Mouse (Mus musculus) stomach, postnatal 0 days (tissue): ENCODE measurements around the gene Vezt. TPM values are rescaled to one million over a fixed set of nuclear protein-coding genes. Genes with fewer than 3 reads are reported as not detected.

ENCODE experiments used
- ATAC-seq: fragments of 200-750 bp; cut with Nextera tagmentation; 2 replicates; pipeline ENCODE4 v1.8.0; 2017; ENCODE audit not compliant: low FRiP score, low TSS enrichment
- DNase-seq: peaks from one replicate; pipeline ENCODE4 v3.0.0-alpha.2; 2016; ENCODE audit warnings: low spot score
- H3K27ac ChIP-seq: fragments of 300-500 bp; sonication (generic); replicated peaks from 2 replicates; pipeline ENCODE4 v1.5.1; 2014; ENCODE audit warnings: mild to moderate bottlenecking, control low read depth
- H3K27me3 ChIP-seq: fragments of 300-500 bp; sonication (generic); 2 replicates; pipeline ENCODE4 v1.6.1; 2014; ENCODE audit warnings: low read length; ENCODE audit not compliant: control insufficient read depth, insufficient read depth
- H3K36me3 ChIP-seq: fragments of 300-500 bp; sonication (generic); 2 replicates; pipeline ENCODE4 v1.6.1; 2014; ENCODE audit warnings: low read length, mixed read lengths; ENCODE audit not compliant: control insufficient read depth, insufficient read depth
- H3K4me1 ChIP-seq: fragments of 300-500 bp; sonication (generic); replicated peaks from 2 replicates; pipeline ENCODE4 v1.6.1; 2014; ENCODE audit warnings: antibody characterized with exemption; ENCODE audit not compliant: control insufficient read depth, insufficient read depth
- H3K4me2 ChIP-seq: fragments of 300-500 bp; sonication (generic); replicated peaks from 2 replicates; pipeline ENCODE4 v1.6.1; 2014; ENCODE audit warnings: low read depth, mild to moderate bottlenecking, control low read depth, moderate library complexity
- H3K4me3 ChIP-seq: fragments of 300-500 bp; sonication (generic); 2 replicates; pipeline ENCODE4 v1.5.1; 2014; ENCODE audit warnings: low read depth, low read length, control low read depth
- H3K9ac ChIP-seq: fragments of 300-500 bp; sonication (generic); 2 replicates; pipeline ENCODE4 v1.6.1; 2014; ENCODE audit warnings: mild to moderate bottlenecking, low read length, control low read depth, mixed read lengths
- H3K9me3 ChIP-seq: fragments of 300-500 bp; sonication (generic); 2 replicates; pipeline ENCODE4 v1.6.1; 2016; ENCODE audit warnings: low read length; ENCODE audit not compliant: control insufficient read depth
- CTCF ChIP-seq: IDR thresholded peaks from 2 replicates; pipeline ENCODE4 v1.5.1; 2016; ENCODE audit warnings: antibody characterized with exemption, low read depth, mild to moderate bottlenecking, moderate library complexity
- EP300 ChIP-seq: optimal IDR thresholded peaks from 2 replicates; pipeline ENCODE3; 2016; ENCODE audit warnings: antibody characterized with exemption
- WGBS: fragments of 180-500 bp; shearing (Covaris S2); extraction: QIAGEN DNeasy Blood & Tissue Kit; methylation state at CpG from one replicate; pipeline ENCODE4 v1.1.7; 2014; 5-methylcytosine and 5-hydroxymethylcytosine counted together
- polyA plus RNA-seq: library from polyadenylated mRNA; unstranded; fragments of >200 nt; fragmentation: Nextera tagmentation; extraction: Ambion mirVana; gene quantifications from 2 replicates; pipeline ENCODE4 v1.2.1, GENCODE M21; 2015

Gene Vezt
- polyA plus RNA-seq, 1 experiment from 2014 or later: 13.2 TPM

DNA sequence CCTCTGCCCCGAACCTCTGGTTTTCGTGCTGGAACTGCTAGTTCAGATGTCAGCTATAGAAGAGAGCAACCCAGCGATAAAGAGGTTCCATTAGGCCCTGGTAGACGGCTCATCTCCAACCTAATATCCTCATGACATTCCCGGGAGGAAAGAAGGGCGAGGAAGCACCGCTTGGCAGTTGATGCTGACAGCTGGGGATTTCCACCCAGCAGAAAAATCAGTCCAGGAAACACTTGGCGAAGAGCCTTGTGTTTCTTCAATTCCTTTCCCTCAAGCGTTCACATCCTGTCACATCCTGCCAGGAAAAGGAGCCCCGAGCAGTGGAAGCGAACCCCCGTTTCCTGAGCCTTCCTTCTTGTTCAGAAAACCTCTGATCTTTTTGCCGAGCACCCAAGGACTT lies 116.4 kb downstream of the Vezt start:
- H3K9ac ChIP-seq: no peak overlapping the region
- H3K4me3 ChIP-seq: no peak overlapping the region
- H3K27me3 ChIP-seq: no peaks in the 10 kb centered on the region
- no peaks in the 10 kb centered on the region for H3K9me3 ChIP-seq
- WGBS: 49% methylated on average over 13 of the region's 13 CpGs
- H3K4me2 ChIP-seq: 0 out of 2 replicates have a peak overlapping the region, but pooled peaks have one; percentile 12
- H3K4me1 ChIP-seq: no peaks in the 10 kb centered on the region
- no peak for DNase-seq
- H3K27ac ChIP-seq: no peak overlapping the region
- H3K36me3 ChIP-seq: no peaks in the 10 kb centered on the region
- TF ChIP-seq CTCF: no peak
- no peak for TF ChIP-seq EP300
- ATAC-seq: no peak

DNA sequence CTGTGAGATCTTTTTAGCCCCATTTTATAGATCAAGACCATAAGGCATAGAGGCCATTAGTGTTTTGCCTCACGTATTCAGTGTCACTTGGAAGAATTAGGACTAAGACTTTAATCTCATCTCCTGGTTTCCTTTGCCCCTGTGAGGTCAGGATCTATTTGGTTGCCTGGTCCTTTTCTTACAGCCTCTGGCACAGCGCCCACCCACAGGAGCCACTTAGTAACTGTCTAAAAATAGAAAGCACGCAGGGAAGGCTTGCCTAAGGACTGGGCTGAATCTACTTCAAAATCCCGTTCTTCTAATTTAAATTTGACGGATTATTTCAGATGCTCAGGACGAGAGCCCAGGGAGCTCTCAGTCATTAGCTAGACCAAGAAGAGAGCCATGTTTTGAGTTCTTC lies 116.9 kb downstream of the Vezt start:
- H3K27ac ChIP-seq: no peak overlapping the region
- TF ChIP-seq CTCF: no peak
- TF ChIP-seq EP300: no peak

DNA sequence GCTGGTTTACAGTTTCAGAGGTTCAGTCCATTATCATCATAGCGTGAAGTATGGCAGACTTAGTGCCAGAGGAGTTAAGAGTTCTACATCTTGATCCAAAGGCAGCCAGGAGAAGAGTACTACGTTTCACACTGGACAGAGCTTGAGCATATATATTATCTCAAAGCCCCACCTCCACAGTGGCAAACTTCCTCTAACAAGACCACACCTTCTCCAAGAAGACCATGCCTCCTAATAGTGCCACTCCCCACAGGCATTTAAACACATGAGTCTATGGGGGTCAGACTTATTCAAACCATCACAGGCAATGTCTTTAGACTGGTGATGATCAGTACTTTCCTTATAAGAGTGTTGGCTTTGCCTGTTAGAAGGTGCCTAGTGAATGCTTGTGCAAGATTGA lies 117.5 kb downstream of the Vezt start:
- Histone ChIP-seq H3K4me1 (no peaks in the 10 kb centered on the region), H3K9me3 (no peaks in the 10 kb centered on the region), H3K4me3 (no peak overlapping the region), H3K27me3 (no peaks in the 10 kb centered on the region), H3K4me2 (no peak overlapping the region), H3K9ac (no peak overlapping the region), H3K36me3 (no peaks in the 10 kb centered on the region), H3K27ac (no peak overlapping the region)
- ATAC-seq: no peak
- DNase-seq: no peak
- no peak for TF ChIP-seq EP300
- TF ChIP-seq CTCF: no peak
- WGBS: 51% methylated on average over 2 of the region's 2 CpGs

More for the DNA sequence above, 116.9 kb downstream of the Vezt start:
- 0 out of 2 replicates have a peak overlapping the region, but pooled peaks have one; percentile 12 for H3K4me2 ChIP-seq
- no peaks in the 10 kb centered on the region for H3K27me3 ChIP-seq
- H3K9ac ChIP-seq: no peak overlapping the region
- WGBS: 24% methylated on average over 6 of the region's 6 CpGs
- H3K4me1 ChIP-seq: no peaks in the 10 kb centered on the region
- ATAC-seq (no peak), DNase-seq (no peak)
- H3K9me3 ChIP-seq: no peaks in the 10 kb centered on the region
- H3K4me3 ChIP-seq: no peak overlapping the region
- no peaks in the 10 kb centered on the region for H3K36me3 ChIP-seq

DNA sequence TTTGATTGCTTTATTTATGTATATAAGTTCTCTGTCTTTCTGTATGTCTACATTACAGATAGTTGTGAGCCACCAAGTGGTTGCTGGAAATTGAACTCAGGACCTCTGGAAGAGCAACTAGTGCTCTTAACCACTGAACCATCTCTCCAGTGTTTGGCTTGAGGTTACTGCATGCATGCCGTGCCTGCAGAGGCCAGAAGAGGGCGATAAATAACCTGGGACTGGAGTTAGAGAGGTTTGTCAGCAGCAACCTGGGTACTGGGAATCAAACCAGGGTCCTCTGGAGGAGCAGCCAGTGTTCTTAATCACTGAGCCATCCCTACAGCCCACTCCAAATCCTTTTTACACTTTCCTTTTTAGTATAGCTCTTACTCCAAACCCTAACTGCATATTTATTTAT lies 118.8 kb downstream of the Vezt start:
- DNase-seq: no peak
- 72% methylated on average over 2 of the region's 2 CpGs for WGBS
- Histone ChIP-seq H3K4me1 (no peaks in the 10 kb centered on the region), H3K27ac (no peak overlapping the region), H3K4me2 (no peak overlapping the region), H3K27me3 (no peaks in the 10 kb centered on the region), H3K36me3 (no peaks in the 10 kb centered on the region), H3K9ac (no peak overlapping the region), H3K9me3 (no peaks in the 10 kb centered on the region), H3K4me3 (no peak overlapping the region)
- TF ChIP-seq CTCF: 0 out of 2 replicates have a peak, but pooled peaks have one; percentile 26
- TF ChIP-seq EP300: no peak
- no peak for ATAC-seq

DNA sequence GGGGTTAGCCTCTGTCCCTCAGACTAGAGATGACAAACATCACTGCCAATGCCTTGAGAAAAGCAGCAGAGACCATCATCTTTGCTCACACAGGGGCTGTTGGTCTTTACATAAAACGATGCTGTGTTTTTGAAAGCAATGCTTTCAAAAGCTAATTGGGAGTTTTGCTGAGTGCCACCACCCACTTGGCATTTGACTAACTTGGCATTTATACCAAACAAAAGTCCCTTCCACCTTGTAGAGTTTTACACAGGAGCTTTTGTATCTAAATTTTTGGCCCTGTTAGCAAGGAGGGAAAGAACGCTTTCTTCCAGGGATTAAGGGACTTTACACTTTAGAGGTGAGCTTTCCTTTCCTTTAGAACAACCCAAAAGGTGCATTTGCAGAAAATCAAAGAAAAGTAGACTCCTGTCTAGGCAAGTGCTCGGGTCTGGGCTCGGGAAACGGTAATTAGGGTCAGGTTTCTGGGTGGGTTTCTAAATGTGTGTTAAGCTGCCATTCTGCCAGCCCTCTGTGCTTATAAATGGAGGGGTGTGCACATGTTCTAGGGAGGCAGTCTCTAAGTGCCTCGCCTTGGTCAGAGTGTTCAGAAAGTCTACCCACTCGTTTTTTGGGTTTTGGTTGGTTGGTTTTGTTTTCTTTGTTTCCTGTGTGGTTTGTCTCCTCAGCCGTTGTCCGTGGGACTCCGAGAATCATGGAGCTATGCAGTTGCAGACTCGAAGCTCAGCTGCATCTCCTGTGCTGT lies 119.9 kb downstream of the Vezt start:
- ATAC-seq: no peak

DNA sequence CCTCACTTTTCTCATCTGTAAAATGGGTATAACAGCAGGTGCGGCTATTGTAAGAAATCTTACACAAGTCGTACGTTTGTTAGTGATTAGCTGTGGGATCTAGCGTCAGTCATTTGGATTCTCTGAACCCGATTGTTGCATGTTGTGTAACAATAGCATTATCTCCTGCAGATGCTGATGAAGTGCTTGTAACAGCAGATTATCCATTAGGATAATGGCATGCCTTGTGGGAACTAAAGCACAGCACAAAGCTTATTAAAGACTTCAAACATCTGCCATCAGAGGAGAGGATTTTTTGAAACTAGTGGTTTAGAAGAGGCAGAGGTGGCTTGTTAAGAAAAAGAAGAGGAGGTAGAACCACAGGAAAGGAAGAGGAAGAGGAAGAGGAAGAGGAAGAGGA lies 122.1 kb downstream of the Vezt start:
- Histone ChIP-seq H3K36me3 (no peaks in the 10 kb centered on the region), H3K27me3 (no peaks in the 10 kb centered on the region), H3K4me1 (no peaks in the 10 kb centered on the region), H3K9me3 (no peaks in the 10 kb centered on the region), H3K4me2 (no peak overlapping the region), H3K9ac (no peak overlapping the region), H3K27ac (no peak overlapping the region), H3K4me3 (no peak overlapping the region)
- ATAC-seq: no peak
- DNase-seq: no peak
- TF ChIP-seq CTCF: no peak
- 89% methylated on average over 5 of the region's 5 CpGs for WGBS

More for the DNA sequence above, 119.9 kb downstream of the Vezt start:
- WGBS: 45% methylated on average over 11 of the region's 11 CpGs
- Histone ChIP-seq H3K27me3 (no peaks in the 10 kb centered on the region), H3K27ac (no peak overlapping the region), H3K4me1 (no peaks in the 10 kb centered on the region), H3K9ac (no peak overlapping the region), H3K4me3 (no peak overlapping the region), H3K9me3 (no peaks in the 10 kb centered on the region), H3K4me2 (no peak overlapping the region), H3K36me3 (no peaks in the 10 kb centered on the region)
- no peak for DNase-seq
- no peak for TF ChIP-seq EP300
- no peak for TF ChIP-seq CTCF
